Mouse (Mus musculus): ENCODE measurements around the gene Lrba.

- TF ChIP-seq EP300 (optimal IDR thresholded peaks at IDR 0.05), result no peak
- no peak for TF ChIP-seq CTCF (IDR thresholded peaks at IDR 0.05; ENCODE audit: low read depth)
Measured at GRCm38 (mm10) chr3:86423828-86424227, 199.3 kb downstream of the Lrba start.
